Mouse (Mus musculus): Measurements from ENCODE around the gene Pola2.

DNA sequence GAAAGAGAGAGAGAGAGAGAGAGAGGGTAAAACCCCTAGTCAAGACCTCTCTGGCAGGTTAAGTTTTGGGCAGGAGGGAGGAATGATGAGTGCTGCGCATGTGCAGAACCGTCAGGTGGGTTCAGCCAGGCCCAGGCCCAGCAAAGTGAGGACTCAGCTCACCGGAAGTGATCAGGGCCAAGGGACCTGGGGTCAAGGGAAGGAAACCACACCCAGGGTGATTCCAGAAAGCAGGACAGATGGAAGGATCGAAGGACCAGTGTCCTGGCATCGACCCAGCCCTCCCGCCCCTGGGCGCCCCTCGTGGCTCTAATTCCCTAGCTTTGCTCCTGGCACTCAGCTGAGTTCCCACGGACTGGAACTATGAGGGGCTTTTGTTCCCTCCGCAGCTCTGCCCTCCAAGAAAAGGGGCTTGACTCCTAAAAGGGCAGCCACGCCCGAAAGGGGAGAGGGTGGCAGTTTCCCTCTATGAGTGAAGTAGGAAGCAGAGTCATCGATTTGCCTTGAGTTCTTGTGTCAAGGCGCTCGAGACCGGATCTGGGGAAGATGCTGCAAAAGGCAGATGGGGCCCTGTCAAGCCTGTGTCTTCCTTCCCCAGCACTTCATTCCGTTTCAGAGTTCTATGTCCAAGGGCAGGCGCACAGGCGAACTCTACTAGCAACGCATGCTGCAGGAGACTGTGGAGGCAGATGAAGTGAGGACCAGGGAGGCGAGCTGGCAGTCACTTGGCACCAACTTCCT is 26.7 kb downstream of the Pola2 start:
- TF ChIP-seq CTCF (IDR thresholded peaks at IDR 0.05; ENCODE audit: borderline replicate concordance, insufficient read depth, low read depth, low read length) (no peak), POLR2A (IDR thresholded peaks at IDR 0.05; ENCODE audit: borderline replicate concordance, insufficient read depth, low read length) (no peak)
